Mouse (Mus musculus): ENCODE measurements around the gene H2-Ob. TPM values are rescaled to one million over a fixed set of nuclear protein-coding genes. Genes with fewer than 3 reads are reported as not detected.

H2-Ob gene
- polyA plus RNA-seq (2012; rRNA removed) = 0.78 and 1.1 TPM in 2 replicates

- peak in 1 of 2 experiments; percentile 74 for DNase-seq (ENCODE audit: extremely low spot score in 1 of 2, low spot score in 1 of 2)
Observed at GRCm38 (mm10) chr17:34238706-34239105, at the start of gene H2-Ob. TSS of gene H2-Ob (plus strand) at chr17:34238903.

GRCm38 (mm10) chr17:34188986-34189385, 49.7 kb upstream of the H2-Ob start:
- DNase-seq (ENCODE audit: extremely low spot score in 1 of 2, low spot score in 1 of 2) = no peak

GRCm38 (mm10) chr17:34192852-34193251, 45.9 kb upstream of the H2-Ob start:
- no peak for DNase-seq (ENCODE audit: extremely low spot score in 1 of 2, low spot score in 1 of 2)

- no peak for DNase-seq (ENCODE audit: extremely low spot score in 1 of 2, low spot score in 1 of 2)
Observed at GRCm38 (mm10) chr17:34193468-34193867, 45.2 kb upstream of the H2-Ob start.

- no peak for DNase-seq (ENCODE audit: extremely low spot score in 1 of 2, low spot score in 1 of 2)
Observed at GRCm38 (mm10) chr17:34194723-34195122, 44.0 kb upstream of the H2-Ob start.

GRCm38 (mm10) chr17:34196491-34196890, 42.2 kb upstream of the H2-Ob start:
- no peak for DNase-seq (ENCODE audit: extremely low spot score in 1 of 2, low spot score in 1 of 2)

GRCm38 (mm10) chr17:34196941-34197894, 41.5 kb upstream of the H2-Ob start, which contains the start of gene Psmb8:
TSS of gene Psmb8 (plus strand) at chr17:34197721.
- DNase-seq (ENCODE audit: extremely low spot score in 1 of 2, low spot score in 1 of 2) = peak; percentile 78 to 91

- DNase-seq (ENCODE audit: extremely low spot score in 1 of 2, low spot score in 1 of 2) = no peak
Observed at GRCm38 (mm10) chr17:34197904-34198520, 40.7 kb upstream of the H2-Ob start.

- DNase-seq (ENCODE audit: extremely low spot score in 1 of 2, low spot score in 1 of 2) = no peak
Observed at GRCm38 (mm10) chr17:34198521-34198912, 40.2 kb upstream of the H2-Ob start.

GRCm38 (mm10) chr17:34199050-34199619, 39.6 kb upstream of the H2-Ob start:
- no peak for DNase-seq (ENCODE audit: extremely low spot score in 1 of 2, low spot score in 1 of 2)

GRCm38 (mm10) chr17:34200047-34200446, 38.7 kb upstream of the H2-Ob start:
- no peak for DNase-seq (ENCODE audit: extremely low spot score in 1 of 2, low spot score in 1 of 2)

GRCm38 (mm10) chr17:34200772-34201505, 37.8 kb upstream of the H2-Ob start:
- no peak for DNase-seq (ENCODE audit: extremely low spot score in 1 of 2, low spot score in 1 of 2)

- DNase-seq (ENCODE audit: extremely low spot score in 1 of 2, low spot score in 1 of 2) = no peak
Observed at GRCm38 (mm10) chr17:34201506-34202055, 37.1 kb upstream of the H2-Ob start.

- no peak for DNase-seq (ENCODE audit: extremely low spot score in 1 of 2, low spot score in 1 of 2)
Observed at GRCm38 (mm10) chr17:34202760-34203442, 35.8 kb upstream of the H2-Ob start.

GRCm38 (mm10) chr17:34203444-34203843, 35.3 kb upstream of the H2-Ob start, which contains the start of gene Tap2:
TSS of gene Tap2 (plus strand) at chr17:34203527.
- no peak for DNase-seq (ENCODE audit: extremely low spot score in 1 of 2, low spot score in 1 of 2)

- peak in 1 of 2 experiments; percentile 92 for DNase-seq (ENCODE audit: extremely low spot score in 1 of 2, low spot score in 1 of 2)
Observed at GRCm38 (mm10) chr17:34204303-34205010, 34.2 kb upstream of the H2-Ob start.

- no peak for DNase-seq (ENCODE audit: extremely low spot score in 1 of 2, low spot score in 1 of 2)
Observed at GRCm38 (mm10) chr17:34205021-34205745, 33.5 kb upstream of the H2-Ob start.

- peak in 1 of 2 experiments; percentile 27 for DNase-seq (ENCODE audit: extremely low spot score in 1 of 2, low spot score in 1 of 2)
Observed at GRCm38 (mm10) chr17:34205746-34206176, 32.9 kb upstream of the H2-Ob start.
